Mouse (Mus musculus): ENCODE results near the gene Ppp2ca.

Ppp2ca gene

GRCm38 (mm10) chr11:52098398-52098946 is at the start of gene Ppp2ca:
TSS of gene Ppp2ca (plus strand) at chr11:52098681.
- peak; percentile 100 for DNase-seq (ENCODE audit: low read depth)

GRCm38 (mm10) chr11:52053371-52053770 is 45.1 kb upstream of the Ppp2ca start:
- peak; percentile 71 for DNase-seq (ENCODE audit: low read depth)

GRCm38 (mm10) chr11:52054728-52055127 is 43.8 kb upstream of the Ppp2ca start:
- no peak for DNase-seq (ENCODE audit: low read depth)

DNA sequence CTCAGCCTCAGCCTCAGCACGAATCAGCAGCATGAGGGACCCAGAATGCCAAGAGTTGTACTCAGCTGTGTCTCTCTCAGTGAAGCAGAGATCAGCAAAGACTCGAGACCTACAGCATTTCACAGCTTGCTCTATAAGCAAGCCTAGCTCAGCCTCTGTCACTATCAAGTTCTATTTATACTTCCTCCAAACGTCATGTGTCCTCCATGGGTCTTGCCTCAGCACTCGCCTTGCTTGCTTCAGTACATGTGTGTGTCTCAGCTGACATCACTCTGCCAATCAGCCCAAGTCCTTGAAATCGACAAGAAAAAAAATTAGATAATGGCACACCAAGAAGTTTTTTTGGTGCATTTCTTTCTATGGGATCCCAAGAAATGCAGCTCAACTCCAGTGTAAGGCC is 42.3 kb upstream of the Ppp2ca start:
- no peak for DNase-seq (ENCODE audit: low read depth)

DNA sequence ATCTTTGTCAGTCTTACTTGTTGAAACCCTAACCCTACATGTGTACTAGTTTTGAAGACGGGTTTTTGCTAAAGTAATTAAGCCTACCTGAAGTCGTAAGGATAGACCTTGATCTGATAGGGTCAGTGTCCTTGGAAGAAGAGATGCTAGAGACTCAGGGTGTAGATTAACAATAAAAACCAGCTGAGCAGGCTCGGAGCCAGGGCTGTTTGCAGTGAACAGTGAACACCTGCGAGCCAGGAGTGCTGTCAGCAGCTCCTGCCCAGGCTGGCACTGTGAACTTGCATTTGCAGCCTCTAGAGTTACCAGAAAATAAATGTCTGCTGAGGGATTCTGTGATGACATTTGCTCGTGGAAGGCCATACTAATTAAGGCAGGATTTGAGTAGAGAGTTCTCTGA is 39.5 kb upstream of the Ppp2ca start:
- DNase-seq (ENCODE audit: low read depth), result no peak

DNA sequence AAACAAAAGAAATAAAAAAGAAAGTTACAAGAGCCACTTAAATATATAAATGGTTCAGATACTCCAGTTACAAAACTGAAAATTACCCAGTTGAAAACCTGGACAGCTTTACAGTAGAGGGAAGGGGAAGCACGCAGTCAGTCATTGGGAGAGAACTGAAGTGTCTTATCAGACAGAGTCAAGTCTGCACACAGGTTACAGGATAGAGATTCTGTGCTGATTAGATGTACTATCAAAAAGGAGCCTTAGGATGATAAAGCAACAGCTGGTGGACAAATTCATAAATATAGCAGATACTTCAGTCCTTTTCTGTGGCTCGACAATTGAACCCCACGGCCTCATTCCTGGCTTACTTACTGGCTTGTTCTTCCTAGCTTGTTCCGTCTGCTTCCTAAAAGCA is 38.2 kb upstream of the Ppp2ca start:
- DNase-seq (ENCODE audit: low read depth), result no peak

- DNase-seq (ENCODE audit: low read depth), result no peak
These were observed 36.1 kb upstream of the Ppp2ca start for GRCm38 (mm10) chr11:52062406-52062805.

- peak; percentile 46 for DNase-seq (ENCODE audit: low read depth)
These were observed 34.1 kb upstream of the Ppp2ca start for GRCm38 (mm10) chr11:52064398-52064797.

- no peak for DNase-seq (ENCODE audit: low read depth)
These were observed 32.6 kb upstream of the Ppp2ca start for GRCm38 (mm10) chr11:52065841-52066240.

- DNase-seq (ENCODE audit: low read depth), result peak; percentile 88
These were observed 26.7 kb upstream of the Ppp2ca start for GRCm38 (mm10) chr11:52071768-52072167.

DNA sequence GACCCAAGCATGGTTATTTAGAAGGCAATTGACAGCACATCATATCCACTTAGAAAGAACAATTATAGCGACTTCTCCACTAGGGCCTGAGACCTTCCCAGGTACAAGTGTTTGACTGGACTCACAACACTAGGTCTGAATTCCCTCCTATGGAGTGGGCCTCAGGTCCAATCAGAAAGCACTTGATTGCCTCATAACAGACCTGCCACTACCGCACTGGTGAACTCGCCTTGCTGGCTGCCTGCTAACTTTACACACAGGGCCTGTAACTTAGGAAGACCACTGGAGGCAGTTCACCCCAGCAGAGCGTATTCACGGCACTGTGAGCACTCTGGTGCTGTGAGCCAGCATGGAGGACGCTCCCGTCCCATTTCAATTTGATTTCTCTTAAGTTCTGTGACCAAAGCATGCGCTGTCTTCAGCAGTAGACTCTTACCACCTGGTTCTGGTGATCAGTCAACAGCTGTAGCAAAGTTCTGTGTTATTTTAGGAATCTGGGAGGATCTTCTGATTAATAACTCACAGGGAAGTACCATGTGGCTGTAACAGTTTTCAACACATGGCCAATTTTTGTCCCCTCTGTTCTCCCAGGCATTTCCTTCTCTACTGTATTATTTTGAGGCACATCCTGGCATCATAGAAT is 24.8 kb upstream of the Ppp2ca start:
- no peak for DNase-seq (ENCODE audit: low read depth)

DNA sequence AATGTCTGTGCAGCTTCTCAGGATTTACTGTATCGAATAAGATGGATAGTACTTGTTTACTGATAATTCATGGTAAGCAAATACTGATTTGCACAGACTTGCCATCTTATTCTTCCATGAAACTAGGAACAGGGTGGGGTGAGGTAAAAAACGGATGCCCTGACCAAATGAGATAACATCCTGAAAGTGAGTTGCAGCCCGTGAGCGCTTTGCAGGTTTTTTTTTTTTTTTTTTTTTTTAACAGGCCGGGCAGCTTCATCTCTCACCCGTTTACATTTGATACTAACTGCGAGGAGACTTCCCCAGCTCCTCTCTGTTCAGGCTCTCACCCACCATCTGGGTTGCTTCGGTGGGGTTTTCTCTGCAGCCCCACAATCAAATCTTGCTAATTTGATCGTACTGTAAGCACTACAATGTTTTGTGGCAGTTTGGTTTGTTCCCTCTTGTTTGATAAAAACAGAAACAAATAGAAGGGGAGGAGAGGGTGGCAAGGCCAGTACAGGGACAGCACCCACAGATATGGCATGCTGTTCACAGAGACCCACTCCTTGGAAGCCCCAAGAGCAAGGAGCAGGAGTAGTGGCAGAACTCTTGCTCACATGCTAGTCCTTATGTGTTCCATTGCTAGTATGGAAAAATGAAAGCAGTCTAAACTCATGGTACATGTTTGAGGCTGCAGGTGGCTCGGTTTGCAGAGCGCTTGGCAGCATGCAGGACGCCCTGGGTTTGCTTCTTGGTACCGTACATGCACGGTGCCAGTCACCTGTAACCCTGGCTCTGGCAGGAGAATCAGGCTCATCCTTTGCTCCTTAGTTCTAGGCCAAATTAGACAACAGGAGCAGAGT is 23.6 kb upstream of the Ppp2ca start:
- DNase-seq (ENCODE audit: low read depth), result no peak

- DNase-seq (ENCODE audit: low read depth), result no peak
These were observed 22.5 kb upstream of the Ppp2ca start for GRCm38 (mm10) chr11:52075794-52076633.

DNA sequence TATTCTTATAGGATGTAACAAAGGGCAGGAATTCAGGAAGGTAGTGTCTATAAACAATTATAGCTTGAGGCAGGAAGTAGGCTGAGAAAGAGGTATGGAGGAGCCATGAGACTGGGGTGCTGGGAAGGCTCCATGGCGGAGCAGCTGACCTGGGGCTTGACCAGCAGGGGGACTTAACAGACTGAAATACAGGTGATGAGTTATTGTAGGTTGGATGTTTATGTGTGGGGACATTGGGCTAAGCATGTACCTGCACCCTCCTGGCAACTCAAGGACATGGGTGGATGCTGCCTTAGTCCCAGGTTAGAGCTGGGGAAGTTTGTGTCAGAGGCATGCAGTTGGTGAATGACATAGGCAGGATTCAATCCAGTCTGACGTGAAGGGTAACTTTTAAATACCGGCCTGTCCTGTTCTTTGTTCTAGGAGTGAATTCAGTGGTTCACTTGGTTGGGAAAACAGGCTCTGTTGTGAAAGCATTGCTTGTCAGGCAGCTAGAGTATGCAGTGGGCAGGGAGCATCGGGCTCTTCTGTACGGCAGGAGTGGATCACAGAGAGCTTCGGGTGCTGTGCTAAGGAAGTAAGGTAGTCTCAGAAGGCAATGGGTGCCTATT is 21.6 kb upstream of the Ppp2ca start:
- no peak for DNase-seq (ENCODE audit: low read depth)

DNA sequence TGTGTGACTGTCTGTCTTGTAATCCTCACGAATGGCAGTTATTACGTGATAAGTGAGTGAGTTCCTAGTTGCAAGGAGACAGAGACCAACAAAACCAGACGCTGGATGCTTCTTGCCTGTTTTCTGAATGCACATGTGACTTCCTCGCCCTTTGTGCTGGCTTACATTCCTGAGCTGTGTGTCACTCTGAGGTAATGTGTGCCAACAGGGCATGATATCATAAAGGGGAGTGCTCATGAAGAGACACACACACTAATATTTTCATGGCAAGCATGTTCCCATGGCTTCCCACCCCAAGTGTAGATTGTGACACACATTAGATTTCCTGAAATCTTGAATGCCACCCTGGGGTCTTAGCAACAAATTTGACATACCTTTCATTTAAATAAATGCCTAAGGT is 20.5 kb upstream of the Ppp2ca start:
- peak; percentile 79 for DNase-seq (ENCODE audit: low read depth)

DNA sequence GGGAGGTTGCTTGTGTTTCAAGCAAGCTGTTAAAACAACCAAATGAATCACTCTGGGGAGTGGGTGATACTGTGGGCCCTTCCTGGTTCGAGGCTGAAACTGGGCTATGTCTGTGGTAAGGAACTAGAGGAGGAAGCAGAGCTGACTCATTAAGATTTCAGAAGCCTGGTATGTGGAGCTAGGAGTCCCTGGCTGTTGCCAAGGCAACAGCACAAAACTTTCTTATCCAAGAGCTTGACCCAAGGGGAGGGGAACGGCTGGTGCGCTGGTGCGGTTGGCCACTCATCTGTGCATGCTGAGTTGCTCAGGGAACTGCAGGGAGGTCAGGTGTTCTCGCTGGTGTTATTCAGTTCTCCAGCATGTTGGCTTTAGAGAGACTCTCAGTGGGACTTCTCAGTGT is 18.5 kb upstream of the Ppp2ca start:
- peak; percentile 95 for DNase-seq (ENCODE audit: low read depth)

- DNase-seq (ENCODE audit: low read depth), result no peak
These were observed 17.8 kb upstream of the Ppp2ca start for GRCm38 (mm10) chr11:52080656-52081055.

DNA sequence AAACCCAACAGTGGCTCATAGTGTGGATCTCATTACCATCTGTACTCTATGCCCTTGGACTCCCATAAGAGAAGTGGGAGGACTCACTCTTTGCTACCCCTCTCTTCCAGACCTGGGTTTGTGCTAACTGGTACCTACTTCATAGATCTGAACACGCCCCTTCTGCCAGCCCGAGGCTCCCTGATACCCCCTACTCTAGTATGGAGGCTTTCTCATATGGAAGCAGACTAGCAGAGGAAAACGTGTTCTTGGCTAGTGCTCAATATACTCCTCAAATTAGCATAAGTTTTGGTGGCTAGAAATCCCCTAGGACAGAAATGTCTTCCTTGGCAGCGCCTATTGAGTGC is 12.7 kb upstream of the Ppp2ca start:
- no peak for DNase-seq (ENCODE audit: low read depth)

GRCm38 (mm10) chr11:52086204-52086864 is 12.1 kb upstream of the Ppp2ca start:
- peak; percentile 78 for DNase-seq (ENCODE audit: low read depth)

DNA sequence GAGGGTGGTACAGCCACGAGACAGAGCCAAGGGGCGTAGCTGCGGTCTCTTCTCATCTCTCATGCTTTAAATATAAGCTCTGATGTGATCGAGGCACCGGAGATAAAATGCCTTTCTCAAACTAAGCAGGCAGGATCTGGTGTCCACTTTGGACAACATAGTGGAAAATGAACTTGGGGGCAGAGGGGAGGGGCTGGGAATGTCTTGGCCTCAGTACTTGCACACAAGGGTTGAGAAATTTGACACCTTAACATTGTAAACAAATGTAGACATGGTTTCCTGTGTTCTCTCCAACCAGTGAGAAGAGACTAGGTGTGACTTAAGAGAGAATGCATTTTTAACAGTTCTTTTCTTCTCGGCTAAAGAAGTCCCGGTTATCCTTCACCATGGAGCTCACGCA is 9.2 kb upstream of the Ppp2ca start:
- DNase-seq (ENCODE audit: low read depth), result peak; percentile 66

DNA sequence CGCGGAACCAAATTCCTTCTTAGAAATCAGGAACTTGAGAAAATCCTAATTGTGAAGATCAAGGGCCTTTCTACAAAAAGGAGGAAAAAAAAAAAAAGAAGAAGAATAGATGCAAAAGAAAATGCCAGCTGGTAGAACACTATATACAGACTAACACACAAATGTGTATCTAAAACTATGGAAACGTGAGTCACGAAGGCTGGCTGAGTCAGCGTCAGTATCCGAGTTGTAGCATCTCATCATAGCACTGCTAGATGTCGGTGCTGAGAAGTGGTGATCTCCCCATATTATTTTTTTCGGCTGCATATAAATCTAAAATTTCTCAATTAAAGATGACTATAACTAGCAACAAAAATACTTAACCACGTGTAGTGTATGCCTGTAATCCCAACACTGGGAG is 7.2 kb upstream of the Ppp2ca start:
- peak; percentile 76 for DNase-seq (ENCODE audit: low read depth)
